Mouse (Mus musculus) c-Kit-positive CD71-positive TER-119-positive erythroid progenitor cells, embryonic 14.5 days (primary cell): ENCODE measurements around the gene Olfr799.

Source experiments
- DNase-seq: peaks from one replicate; pipeline ENCODE4 v3.0.0-alpha.2; 2013; ENCODE audit warnings: low spot score

The Olfr799 gene

GRCm38 (mm10) chr10:129637184-129637583, at the start of gene Olfr799:
Olfr799 (plus strand) TSS chr10:129637484.
- no peak for DNase-seq

- DNase-seq: no peak
Measured at GRCm38 (mm10) chr10:129612470-129612869, 24.8 kb upstream of the Olfr799 start, which contains the start of gene Olfr796. Olfr796 (minus strand) TSS chr10:129612570.

GRCm38 (mm10) chr10:129621724-129622123, 15.6 kb upstream of the Olfr799 start:
- no peak for DNase-seq

- DNase-seq: no peak
Measured at GRCm38 (mm10) chr10:129623251-129623650, 14.0 kb upstream of the Olfr799 start.

GRCm38 (mm10) chr10:129627834-129628233, 9.4 kb upstream of the Olfr799 start, which contains the start of gene Olfr798:
Olfr798 (minus strand) TSS chr10:129627934.
- no peak for DNase-seq

GRCm38 (mm10) chr10:129651763-129652162, 14.5 kb downstream of the Olfr799 start:
- DNase-seq: no peak

GRCm38 (mm10) chr10:129657394-129657793, 20.1 kb downstream of the Olfr799 start, which contains the start of gene Olfr800:
Olfr800 (plus strand) TSS chr10:129657694.
- no peak for DNase-seq

GRCm38 (mm10) chr10:129673765-129674164, 36.5 kb downstream of the Olfr799 start, which contains the start of gene Olfr801:
Olfr801 (minus strand) TSS chr10:129673865.
- DNase-seq: no peak

- no peak for DNase-seq
Measured at GRCm38 (mm10) chr10:129688069-129688468, 50.8 kb downstream of the Olfr799 start, which contains the start of gene Olfr802. Olfr802 (minus strand) TSS chr10:129688169.

- no peak for DNase-seq
Measured at GRCm38 (mm10) chr10:129694186-129694585, 56.9 kb downstream of the Olfr799 start, which contains the start of gene Olfr803. Olfr803 (minus strand) TSS chr10:129694286.
